ENCODE assay signal across 7 mouse cellular contexts in genomic region chr15:85000984-85001982, GRCm38 (mm10). TPM values are rescaled to one million over a fixed set of nuclear protein-coding genes. Genes with fewer than 3 reads are reported as not detected.
DNase-seq lines count a peak whose midpoint lies in the region; ATAC-seq and TF ChIP-seq lines count a peak whose summit lies in the region.

No protein-coding gene starts in this region.

- no peak overlapping the region for H3K27ac ChIP-seq in gastrocnemius, adult 2 months
- H3K27ac ChIP-seq in intestine, embryonic 15.5 days: no peak overlapping the region
- no peak overlapping the region for H3K27ac ChIP-seq in midbrain, embryonic 16.5 days (ENCODE audit: low read length)

- H3K4me3 ChIP-seq in gastrocnemius, adult 2 months: no peak overlapping the region
- no peak overlapping the region for H3K4me3 ChIP-seq in intestine, embryonic 15.5 days (replicated peaks)
- no peak overlapping the region for H3K4me3 ChIP-seq in midbrain, embryonic 16.5 days (ENCODE audit: low read depth, low read length)

- H3K4me1 ChIP-seq in intestine, embryonic 15.5 days (replicated peaks): no peaks in the 10 kb centered on the region
- no peaks in the 10 kb centered on the region for H3K4me1 ChIP-seq in midbrain, embryonic 16.5 days (ENCODE audit: control insufficient read depth, insufficient read depth, low read length)

- 17% methylated on average over 29 of the region's 29 CpGs for WGBS in intestine, embryonic 15.5 days
- 20% methylated on average over 29 of the region's 29 CpGs for WGBS in midbrain, embryonic 16.5 days

- H3K9ac ChIP-seq in intestine, embryonic 15.5 days: no peak overlapping the region
- H3K9ac ChIP-seq in midbrain, embryonic 16.5 days (ENCODE audit: low read depth, low read length): no peak overlapping the region

- ATAC-seq in intestine, embryonic 15.5 days: peak; percentile 94
- 0 out of 2 replicates have a peak, but pooled peaks have one; percentile 51 for ATAC-seq in midbrain, embryonic 16.5 days

- no peaks in the 10 kb centered on the region for H3K36me3 ChIP-seq in intestine, embryonic 15.5 days
- no peaks in the 10 kb centered on the region for H3K36me3 ChIP-seq in midbrain, embryonic 16.5 days (ENCODE audit: control insufficient read depth, insufficient read depth, low read length)

- intact Hi-C loops in gastrocnemius, adult 2 months (cut with DNase I): loop anchor here (1.0 to 2.0 kb wide), 3 partner anchors 36 to 73 kb away; no protein-coding TSS in a partner anchor
- intact Hi-C loops in left cerebral cortex, postnatal 36 days (cut with DNase I): loop anchor here (5.0 kb wide), 2 partner anchors 36 to 66 kb away; no protein-coding TSS in a partner anchor

- no peaks in the 10 kb centered on the region for H3K27me3 ChIP-seq in intestine, embryonic 15.5 days (replicated peaks)
- H3K27me3 ChIP-seq in midbrain, embryonic 16.5 days (ENCODE audit: control insufficient read depth, insufficient read depth, low read depth, low read length): no peaks in the 10 kb centered on the region

- H3K4me2 ChIP-seq in intestine, embryonic 15.5 days (replicated peaks): peak overlapping the region; percentile 17; the same call in 1 of the 2 replicates
- H3K4me2 ChIP-seq in midbrain, embryonic 16.5 days (ENCODE audit: low read length): no peak overlapping the region

- TF ChIP-seq CTCF in gastrocnemius, adult 2 months (IDR thresholded peaks at IDR 0.05): no peak; the same call in 1 of the 2 replicates

- DNase-seq in T-cell, adult 2 months (ENCODE audit: low spot score): peak; percentile 81
- DNase-seq in cerebellum, adult 11-12 months: peak; percentile 65
- peak; percentile 86 for DNase-seq in gastrocnemius, adult 2 months
- peak; percentile 73 to 77 for DNase-seq in left cerebral cortex, postnatal 36 days (ENCODE audit: low spot score in 2 of 2)
- DNase-seq in spleen, postnatal 14 days (ENCODE audit: low spot score in 2 of 2): peak; percentile 56 to 76

- H3K9me3 ChIP-seq in intestine, embryonic 15.5 days: no peaks in the 10 kb centered on the region
- no peaks in the 10 kb centered on the region for H3K9me3 ChIP-seq in midbrain, embryonic 16.5 days (replicated peaks; ENCODE audit: control insufficient read depth, low read length, poor library complexity, severe bottlenecking)

RNA-seq across cellular contexts. Expression of gene 5031439G07Rik, which starts 12.9 kb away (rescaled TPM):
- total RNA-seq in gastrocnemius, adult 2 months (2021): 100 to 1,000 TPM in 1 of 2 experiments, 10 to 100 TPM in 1; 67.5 to 103 TPM
- polyA plus RNA-seq in intestine, embryonic 15.5 days (2015; fragmentation: Nextera tagmentation; extraction: Ambion mirVana): 9.6 and 12.6 TPM in 2 replicates
- total RNA-seq in left cerebral cortex, postnatal 36 days (2021): 10 to 100 TPM; 76.2 to 83.6 TPM
- 24.5 and 25.9 TPM in 2 replicates for polyA plus RNA-seq in midbrain, embryonic 16.5 days (2015; fragmentation: Nextera tagmentation; extraction: Ambion mirVana)

RNA-seq across cellular contexts. Expression of gene Upk3a, which starts 15.7 kb away (rescaled TPM):
- not detected for total RNA-seq in gastrocnemius, adult 2 months (2021)
- polyA plus RNA-seq in intestine, embryonic 15.5 days (2015; fragmentation: Nextera tagmentation; extraction: Ambion mirVana): 1.5 and 2.1 TPM in 2 replicates
- not detected for total RNA-seq in left cerebral cortex, postnatal 36 days (2021)
- 0.77 and 1.1 TPM in 2 replicates for polyA plus RNA-seq in midbrain, embryonic 16.5 days (2015; fragmentation: Nextera tagmentation; extraction: Ambion mirVana)

RNA-seq across cellular contexts. Expression of gene Fam118a, which starts 27.5 kb away (rescaled TPM):
- total RNA-seq in gastrocnemius, adult 2 months (2021): 1 to 10 TPM; 4.7 to 5.9 TPM
- 29.2 and 29.9 TPM in 2 replicates for polyA plus RNA-seq in intestine, embryonic 15.5 days (2015; fragmentation: Nextera tagmentation; extraction: Ambion mirVana)
- 10 to 100 TPM; 18.9 to 24.3 TPM for total RNA-seq in left cerebral cortex, postnatal 36 days (2021)
- polyA plus RNA-seq in midbrain, embryonic 16.5 days (2015; fragmentation: Nextera tagmentation; extraction: Ambion mirVana): 28.5 and 34.7 TPM in 2 replicates
